Mouse (Mus musculus) ES-E14 (cell line): ENCODE data around the gene Asap2.

ENCODE experiments used
- CHD2 ChIP-seq: IDR thresholded peaks from 2 replicates; pipeline ENCODE4 v1.6.1; 2014; ENCODE audit warnings: mild to moderate bottlenecking, low read depth, low read length, inconsistent platforms
- HCFC1 ChIP-seq: IDR thresholded peaks from 2 replicates; pipeline ENCODE4 v1.6.1; 2012; ENCODE audit warnings: low read length, inconsistent platforms, borderline replicate concordance; ENCODE audit not compliant: insufficient read depth
- MAFK ChIP-seq: IDR thresholded peaks from 2 replicates; pipeline ENCODE4 v1.6.1; 2014; ENCODE audit warnings: mild to moderate bottlenecking, low read depth, low read length, inconsistent platforms; ENCODE audit not compliant: insufficient read depth
- ZC3H11A ChIP-seq: IDR thresholded peaks from 2 replicates; pipeline ENCODE4 v1.6.1; 2012; ENCODE audit warnings: low read depth, mild to moderate bottlenecking, inconsistent platforms, low read length, borderline replicate concordance

DNA sequence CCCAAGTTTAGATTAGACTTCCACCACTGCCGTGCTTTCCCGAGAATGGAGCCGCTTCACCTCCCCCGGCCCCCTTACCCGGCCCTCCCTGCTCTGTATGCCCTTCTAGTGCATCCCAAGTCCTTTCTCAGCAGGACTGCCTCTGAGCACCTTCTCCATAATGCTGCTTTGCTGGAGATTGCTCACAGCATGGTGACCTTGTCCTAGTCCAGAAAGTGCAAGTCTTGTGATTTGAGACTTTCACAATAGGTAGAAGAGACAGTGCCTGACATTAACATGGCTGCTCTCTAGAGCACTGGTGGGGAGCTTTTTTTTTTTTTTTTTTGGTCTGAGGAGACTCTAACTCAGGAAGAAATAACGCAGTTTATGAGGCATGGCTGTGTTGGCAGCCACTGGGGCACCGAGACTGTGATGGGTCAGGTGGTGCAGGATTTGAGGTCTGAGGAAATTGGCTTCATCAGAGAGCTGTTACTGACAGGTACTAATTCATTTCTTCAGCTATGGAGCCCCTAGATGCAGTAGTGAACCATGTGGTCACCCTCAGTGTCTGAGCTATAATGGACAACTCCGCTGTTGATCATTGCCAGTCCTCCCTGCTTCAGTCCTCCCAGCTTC lies 224.4 kb downstream of the Asap2 start:
- TF ChIP-seq MAFK = no peak
- TF ChIP-seq HCFC1 = no peak
- TF ChIP-seq ZC3H11A = no peak
- no peak for TF ChIP-seq CHD2
